ENCODE assay signal across 11 mouse cellular contexts in genomic region chr13:97415381-97415780, GRCm38 (mm10).
"Had no signal": no experiment of that assay in that cellular context is flagged by ENCODE, and none has a peak within 500 bp of the region (broad histone marks: within the 10 kb centered on the region; RNA-seq: fewer than 3 reads in every experiment).

No protein-coding gene starts in this region.

- DNase-seq: kidney, adult 9 months; kidney, postnatal 4 days; lung, adult 2 months; lung, postnatal 36 days; thymus, adult 18-20 months; thymus, postnatal 14 days had no signal

- H3K9ac ChIP-seq: liver, embryonic 15.5 days had no signal

- H3K4me2 ChIP-seq: liver, embryonic 11.5 days; liver, embryonic 15.5 days had no signal

- H3K4me1 ChIP-seq: liver, embryonic 15.5 days had no signal

- H3K4me3 ChIP-seq: limb, embryonic 10.5 days; liver, embryonic 15.5 days had no signal

- H3K27me3 ChIP-seq: liver, embryonic 15.5 days had no signal

- H3K36me3 ChIP-seq: limb, embryonic 10.5 days; liver, embryonic 15.5 days had no signal

- H3K27ac ChIP-seq: kidney, postnatal 0 days; limb, embryonic 10.5 days; liver, embryonic 15.5 days had no signal

- H3K9me3 ChIP-seq: limb, embryonic 10.5 days; liver, embryonic 15.5 days had no signal

- ATAC-seq: lung, postnatal 0 days had no signal
